Mouse (Mus musculus) spleen, adult 2 months (tissue): ENCODE measurements around the gene Col18a1. TPM values are rescaled to one million over a fixed set of nuclear protein-coding genes. Genes with fewer than 3 reads are reported as not detected.

Source experiments
- DNase-seq, 2 experiments: peaks; one replicate each; pipeline versions ENCODE4 v3.0.0 to v3.0.0-alpha.2; 2012 to 2021; ENCODE audit warnings: low spot score in 2 of 2, low read depth in 1 of 2
- H3K27ac ChIP-seq: fragments of 200-500 bp; 2 replicates; pipeline ENCODE4 v1.5.1; 2012; ENCODE audit warnings: low read length, inconsistent platforms; ENCODE audit not compliant: insufficient read depth
- H3K27me3 ChIP-seq: fragments of 200-500 bp; 2 replicates; pipeline ENCODE4 v1.6.1; 2012; ENCODE audit warnings: mild to moderate bottlenecking, moderate library complexity, low read length, inconsistent platforms; ENCODE audit not compliant: control insufficient read depth, insufficient read depth
- H3K36me3 ChIP-seq: fragments of 200-500 bp; 2 replicates; pipeline ENCODE4 v1.6.1; 2012; ENCODE audit warnings: mild to moderate bottlenecking, low read length, inconsistent platforms; ENCODE audit not compliant: control insufficient read depth, insufficient read depth
- H3K4me1 ChIP-seq: fragments of 200-500 bp; 2 replicates; pipeline ENCODE4 v1.6.1; 2011; ENCODE audit warnings: inconsistent platforms; ENCODE audit not compliant: control insufficient read depth, insufficient read depth, insufficient read length
- H3K4me3 ChIP-seq: fragments of 200-500 bp; 2 replicates; pipeline ENCODE4 v1.5.1; 2011; ENCODE audit warnings: mild to moderate bottlenecking, inconsistent platforms; ENCODE audit not compliant: insufficient read depth, insufficient read length; ENCODE audit errors: extremely low read depth
- CTCF ChIP-seq: fragments of 200-500 bp; IDR thresholded peaks from 2 replicates; pipeline ENCODE4 v1.5.1; 2011; ENCODE audit warnings: mild to moderate bottlenecking, inconsistent platforms; ENCODE audit not compliant: insufficient read depth, insufficient read length, insufficient replicate concordance; ENCODE audit errors: extremely low read depth
- POLR2A ChIP-seq: fragments of 200-500 bp; IDR thresholded peaks from 2 replicates; pipeline ENCODE4 v1.6.1; 2011; ENCODE audit warnings: low read depth, low read length, inconsistent platforms
- WGBS: fragments of 180-500 bp; shearing (Covaris S2); methylation state at CpG from one replicate; pipeline ENCODE4 v1.1.7; 2018; 5-methylcytosine and 5-hydroxymethylcytosine counted together
- polyA plus RNA-seq: library from polyadenylated mRNA; depleted of rRNA; stranded (reverse); fragments of >200 nt; gene quantifications from 2 replicates; pipeline ENCODE4 v1.2.3, GENCODE M21; 2012

The Col18a1 gene
- polyA plus RNA-seq, 1 experiment, result 15.0 TPM

DNA sequence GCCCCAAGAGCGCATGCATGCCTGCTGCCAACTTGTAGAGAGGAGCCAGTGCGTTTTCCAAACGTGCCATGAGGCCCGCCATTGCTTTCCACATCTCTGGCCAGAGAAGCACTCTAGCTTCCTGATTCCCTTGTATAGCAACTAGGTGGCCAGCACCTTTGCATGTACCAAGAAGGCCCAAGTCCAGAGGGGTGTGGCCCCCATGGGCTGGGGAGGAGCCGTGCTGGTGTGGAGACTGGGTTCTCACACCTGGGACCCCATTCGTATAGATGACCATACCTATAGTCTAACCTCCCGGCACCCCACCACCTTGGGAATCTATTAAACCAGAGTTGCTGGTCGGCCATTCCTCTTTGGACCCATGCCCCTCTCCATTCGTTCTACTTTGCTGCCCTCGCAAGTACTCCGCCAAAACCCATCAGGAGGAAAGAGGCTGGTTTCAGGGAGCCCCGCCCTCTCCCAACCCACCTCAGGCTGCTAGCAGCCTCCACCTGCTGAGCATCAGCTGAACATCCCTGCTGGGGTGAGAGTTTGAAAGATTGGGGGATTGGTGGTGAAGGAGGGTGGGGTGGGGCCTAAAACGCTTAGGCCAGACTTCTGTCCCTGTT is 134.5 kb downstream of the Col18a1 start, which contains the start of gene Slc19a1:
TSS of gene Slc19a1 (plus strand) at position 474 of the 608 bp plus-strand sequence.
- no peak for DNase-seq
- 91% methylated on average over 13 of the region's 13 CpGs for WGBS
- Histone ChIP-seq H3K4me1 (peaks cover 7% of the 10 kb centered on the region), H3K27me3 (no peaks in the 10 kb centered on the region), H3K4me3 (peak within 1 kb of the TSS; percentile 96), H3K27ac (no peak within 1 kb of the TSS), H3K36me3 (no peaks in the 10 kb centered on the region)
- TF ChIP-seq CTCF (no peak), POLR2A (no peak)

DNA sequence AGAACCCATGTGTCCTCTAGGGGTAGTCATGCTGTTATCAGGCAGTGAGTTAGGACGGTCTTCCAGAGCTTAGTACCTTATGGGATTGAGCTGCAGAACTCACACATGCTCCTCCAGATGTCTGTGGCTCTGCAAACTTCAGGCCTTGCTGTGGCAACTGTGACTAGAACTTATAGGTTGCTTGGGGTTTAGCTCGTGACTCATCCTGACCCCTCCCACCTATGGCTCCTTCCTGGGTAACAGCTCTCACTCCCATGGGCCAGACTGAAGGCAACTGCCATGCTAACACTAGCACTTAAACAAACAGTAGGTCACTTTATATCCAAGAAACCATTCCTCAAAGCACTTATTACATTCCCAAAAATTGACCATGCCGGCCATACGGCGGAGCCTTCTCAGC is 135.7 kb downstream of the Col18a1 start:
- H3K4me1 ChIP-seq, result peaks cover 7% of the 10 kb centered on the region
- 91% methylated on average over 5 of the region's 5 CpGs for WGBS
- no peak for DNase-seq
- no peaks in the 10 kb centered on the region for H3K36me3 ChIP-seq
- no peak overlapping the region for H3K4me3 ChIP-seq
- H3K27ac ChIP-seq, result no peak overlapping the region
- no peak for TF ChIP-seq CTCF
- no peak for TF ChIP-seq POLR2A
- no peaks in the 10 kb centered on the region for H3K27me3 ChIP-seq

DNA sequence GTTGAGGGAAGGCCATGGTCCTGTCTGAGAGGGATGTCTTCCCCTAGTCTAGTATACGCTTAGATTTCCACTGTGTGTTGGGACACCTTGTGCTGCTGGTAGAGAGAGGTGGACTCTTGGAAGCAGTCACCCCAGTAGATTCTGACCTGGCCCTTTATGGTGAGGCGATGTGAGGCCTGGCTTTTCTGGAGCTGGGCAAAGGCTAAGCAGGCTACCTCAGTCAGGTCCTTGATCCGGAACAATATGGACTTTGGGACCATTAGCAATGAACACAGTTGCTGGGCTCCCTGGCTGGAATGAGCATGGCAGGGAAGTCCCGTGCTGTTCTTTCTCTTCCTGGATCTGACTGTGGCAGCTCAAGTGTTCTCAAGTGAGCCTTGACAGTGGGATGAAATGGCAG is 136.6 kb downstream of the Col18a1 start:
- Histone ChIP-seq H3K27me3 (no peaks in the 10 kb centered on the region), H3K4me1 (peaks cover 5% of the 10 kb centered on the region), H3K36me3 (no peaks in the 10 kb centered on the region), H3K4me3 (no peak overlapping the region), H3K27ac (no peak overlapping the region)
- WGBS, result 95% methylated on average over 4 of the region's 4 CpGs
- no peak for DNase-seq
- TF ChIP-seq POLR2A (no peak), CTCF (no peak)

DNA sequence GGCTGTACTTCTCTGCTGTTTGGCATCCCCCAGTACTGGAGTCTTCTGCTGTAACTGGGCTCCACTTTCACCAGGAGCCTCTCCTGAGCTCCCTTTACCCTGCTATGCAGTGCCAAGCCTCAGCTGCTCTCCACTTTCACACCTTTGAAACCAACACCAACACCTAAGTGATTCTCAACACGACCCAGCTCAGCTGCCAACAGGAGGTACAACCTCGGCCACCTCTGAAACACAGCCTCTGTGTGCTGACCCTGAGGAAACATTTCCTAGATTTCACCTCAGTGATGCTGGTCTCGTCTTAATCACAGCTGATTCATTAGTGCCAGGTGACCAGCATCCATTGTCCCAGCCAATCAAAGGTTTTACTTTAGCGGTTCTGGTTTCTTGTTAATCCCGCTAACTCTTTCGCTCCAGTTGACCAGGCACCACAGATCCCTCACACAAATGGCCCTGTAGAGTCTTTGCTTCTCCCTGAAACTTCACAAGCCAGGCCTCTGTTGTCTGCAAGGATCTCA is 137.5 kb downstream of the Col18a1 start:
- Histone ChIP-seq H3K27ac (no peak overlapping the region), H3K4me3 (no peak overlapping the region), H3K4me1 (peaks cover 2% of the 10 kb centered on the region), H3K36me3 (no peaks in the 10 kb centered on the region), H3K27me3 (no peaks in the 10 kb centered on the region)
- DNase-seq, result no peak
- TF ChIP-seq POLR2A (no peak), CTCF (no peak)
- WGBS, result 80% methylated on average over 6 of the region's 6 CpGs

DNA sequence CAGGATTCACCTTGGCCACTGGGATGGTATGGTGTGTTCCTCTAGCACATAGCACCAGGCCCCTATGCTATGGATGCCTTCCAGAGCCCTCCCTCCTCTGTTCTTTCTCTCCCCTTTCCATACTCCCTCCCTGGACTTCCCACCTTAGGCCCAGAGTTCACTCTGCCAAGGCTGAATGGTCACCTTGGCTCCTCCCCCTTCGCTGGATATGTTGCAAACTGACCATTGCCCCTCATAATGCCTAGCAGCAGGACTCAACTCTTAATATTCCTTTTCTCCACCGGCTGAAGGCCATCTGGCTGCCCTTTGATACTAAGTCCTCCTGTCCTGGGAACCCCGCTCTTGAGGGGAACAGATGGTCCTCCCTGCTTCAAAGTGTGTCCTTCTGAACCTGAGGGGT is 139.4 kb downstream of the Col18a1 start:
- no peaks in the 10 kb centered on the region for H3K27me3 ChIP-seq
- WGBS, result 83% methylated on average over 3 of the region's 3 CpGs
- no peak for TF ChIP-seq CTCF
- no peaks in the 10 kb centered on the region for H3K36me3 ChIP-seq
- no peak overlapping the region for H3K4me3 ChIP-seq
- no peak for DNase-seq
- no peaks in the 10 kb centered on the region for H3K4me1 ChIP-seq
- no peak overlapping the region for H3K27ac ChIP-seq

DNA sequence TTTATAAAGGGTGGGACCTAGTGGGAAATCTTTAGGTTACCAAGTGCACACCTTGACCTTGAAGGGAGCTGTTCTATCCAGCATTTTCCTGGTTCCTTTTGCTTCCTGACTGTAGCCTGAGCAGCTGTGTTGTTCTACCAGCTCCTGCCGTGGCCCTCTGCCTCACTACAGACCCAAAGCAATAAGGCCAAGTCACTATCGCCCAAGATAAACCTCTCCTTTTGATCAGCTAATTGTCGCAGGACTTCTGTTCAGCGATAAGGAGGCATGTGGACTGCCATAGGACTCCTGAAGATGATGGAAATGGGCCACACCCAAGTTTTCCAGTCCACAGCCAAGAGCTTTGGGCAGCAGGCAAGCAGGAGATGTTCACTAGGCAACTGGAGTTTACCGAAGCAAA is 142.1 kb downstream of the Col18a1 start:
- H3K4me3 ChIP-seq, result no peak overlapping the region
- no peaks in the 10 kb centered on the region for H3K36me3 ChIP-seq
- TF ChIP-seq POLR2A (no peak), CTCF (no peak)
- WGBS, result 77% methylated on average over 5 of the region's 5 CpGs
- H3K27ac ChIP-seq, result no peak overlapping the region
- DNase-seq, result no peak
- no peaks in the 10 kb centered on the region for H3K4me1 ChIP-seq
- H3K27me3 ChIP-seq, result no peaks in the 10 kb centered on the region

DNA sequence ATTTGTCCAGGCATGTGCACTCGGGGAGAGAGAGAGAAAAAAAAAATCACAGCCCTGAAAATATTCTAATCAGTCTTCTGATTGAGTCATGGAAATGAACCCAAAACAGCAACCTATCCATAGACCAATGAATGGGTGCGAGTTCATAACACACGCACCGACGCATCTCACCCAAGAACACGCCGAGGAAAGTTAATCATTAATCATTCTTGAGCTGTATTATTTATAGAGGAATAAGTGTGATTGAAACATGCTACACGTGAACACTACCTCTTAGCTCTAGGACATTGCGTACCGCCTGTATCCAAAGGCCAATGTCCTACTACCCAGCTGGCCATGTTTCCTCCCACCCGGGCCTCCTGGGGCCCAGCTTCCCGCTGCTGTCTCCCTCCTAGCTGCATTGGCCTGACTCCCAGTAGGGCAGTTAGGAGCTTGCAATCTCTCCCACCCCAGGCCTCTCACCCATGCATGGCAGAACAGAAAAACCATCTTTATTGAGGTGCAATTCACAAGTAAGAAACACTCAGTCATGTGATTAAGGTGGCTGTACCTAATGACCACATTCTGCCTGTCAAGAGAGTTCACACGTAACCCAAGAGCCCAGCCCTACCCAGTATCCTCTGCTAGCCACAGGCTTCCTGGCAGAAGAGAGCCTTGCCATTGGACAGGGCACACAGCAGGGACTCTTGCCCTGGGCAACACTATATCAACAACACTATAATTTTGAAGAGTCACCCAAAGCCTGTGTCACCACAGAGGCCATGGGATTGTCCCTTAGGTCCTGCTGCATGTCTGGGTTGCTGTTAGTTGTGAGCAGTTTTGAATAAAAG is 143.8 kb downstream of the Col18a1 start:
- H3K36me3 ChIP-seq, result no peaks in the 10 kb centered on the region
- H3K27ac ChIP-seq, result no peak overlapping the region
- 81% methylated on average over 13 of the region's 13 CpGs for WGBS
- H3K27me3 ChIP-seq, result no peaks in the 10 kb centered on the region
- no peaks in the 10 kb centered on the region for H3K4me1 ChIP-seq
- TF ChIP-seq CTCF (no peak), POLR2A (no peak)
- no peak for DNase-seq
- no peak overlapping the region for H3K4me3 ChIP-seq
